Mouse (Mus musculus): ENCODE results near the gene Krt33a.

Gene Krt33a

GRCm38 (mm10) chr11:100016112-100016511, at the start of gene Krt33a:
Gene Krt33a (minus strand): TSS chr11:100016212.
- DNase-seq: no peak

- DNase-seq: no peak
These were observed 42.9 kb upstream of the Krt33a start for GRCm38 (mm10) chr11:100058875-100059274.

GRCm38 (mm10) chr11:100055686-100056655, 40.0 kb upstream of the Krt33a start:
- DNase-seq: no peak

GRCm38 (mm10) chr11:100050451-100050850, 34.4 kb upstream of the Krt33a start, which contains the start of gene Krt31:
Gene Krt31 (minus strand): TSS chr11:100050551.
- DNase-seq: no peak

GRCm38 (mm10) chr11:100047193-100047592, 31.2 kb upstream of the Krt33a start:
- DNase-seq: no peak

GRCm38 (mm10) chr11:100046303-100046866, 30.4 kb upstream of the Krt33a start:
- DNase-seq: peak in 1 of 2 experiments; percentile 65

GRCm38 (mm10) chr11:100041454-100041853, 25.4 kb upstream of the Krt33a start, which contains the start of gene Krt34:
Gene Krt34 (minus strand): TSS chr11:100041554.
- DNase-seq: no peak

- DNase-seq: no peak
These were observed 13.8 kb upstream of the Krt33a start, which contains the start of gene Krt33b for GRCm38 (mm10) chr11:100029768-100030167. Gene Krt33b (minus strand): TSS chr11:100029868.

- no peak for DNase-seq
These were observed 5.4 kb upstream of the Krt33a start for GRCm38 (mm10) chr11:100021438-100021837.

GRCm38 (mm10) chr11:100019466-100019865, 3.5 kb upstream of the Krt33a start:
- DNase-seq: no peak

- DNase-seq: peak; percentile 39 to 48
These were observed 2.3 kb downstream of the Krt33a start for GRCm38 (mm10) chr11:100013691-100014171.

GRCm38 (mm10) chr11:100010682-100011081, 5.3 kb downstream of the Krt33a start:
- DNase-seq: no peak

GRCm38 (mm10) chr11:100008336-100008735, 7.7 kb downstream of the Krt33a start:
- no peak for DNase-seq

GRCm38 (mm10) chr11:100006624-100007023, 9.4 kb downstream of the Krt33a start:
- no peak for DNase-seq

GRCm38 (mm10) chr11:100005905-100006304, 10.1 kb downstream of the Krt33a start:
- DNase-seq: no peak

- peak; percentile 43 to 64 for DNase-seq
These were observed 11.2 kb downstream of the Krt33a start for GRCm38 (mm10) chr11:100004846-100005245.

- DNase-seq: no peak
These were observed 16.9 kb downstream of the Krt33a start for GRCm38 (mm10) chr11:99999091-99999490.

- peak; percentile 10 to 31 for DNase-seq
These were observed 21.7 kb downstream of the Krt33a start for GRCm38 (mm10) chr11:99994384-99994661.

- DNase-seq: peak in 1 of 2 experiments; percentile 8
These were observed 22.2 kb downstream of the Krt33a start, which contains the start of gene Krtap17-1 for GRCm38 (mm10) chr11:99993620-99994383. Gene Krtap17-1 (minus strand): TSS chr11:99993994.

GRCm38 (mm10) chr11:99990571-99990970, 25.4 kb downstream of the Krt33a start:
- DNase-seq: no peak

- DNase-seq: no peak
These were observed 26.1 kb downstream of the Krt33a start for GRCm38 (mm10) chr11:99989881-99990405.

- no peak for DNase-seq
These were observed 27.5 kb downstream of the Krt33a start for GRCm38 (mm10) chr11:99988530-99988929.

All from lung, postnatal 4 days (tissue).